Mouse (Mus musculus) left cerebral cortex, adult 2 months (tissue): ENCODE measurements at regions not wholly inside any gene's neighbourhood (a gene's known extent, or its start where the extent isn't known, plus 50 kb on each side); places are given as distances from the start of the nearest gene placed in this dataset.

Experiments used
- DNase-seq, 2 experiments: peaks; one replicate each; pipeline ENCODE4 v3.0.0; 2021 to 2022; ENCODE audit warnings: low spot score in 2 of 2, mixed read lengths in 1 of 2; ENCODE audit errors: extremely low spot score in 1 of 2
- H3K27ac ChIP-seq: fragments of 200-600 bp; 2 replicates; pipeline ENCODE4 v1.8.1; 2022
- H3K4me3 ChIP-seq: fragments of 200-600 bp; 2 replicates; pipeline ENCODE4 v1.8.1; 2022
- CTCF ChIP-seq: fragments of 200-600 bp; IDR thresholded peaks from 2 replicates; pipeline ENCODE4 v1.8.1; 2022; ENCODE audit warnings: antibody characterized with exemption, mild to moderate bottlenecking, moderate library complexity
- intact Hi-C: fragments of 180-260 bp; cut with DNase I; formaldehyde crosslinking; loops from one replicate; pipeline ENCODE4 v1.15.1; 2025

GRCm38 (mm10) chr17:45966736-45967135 lies 65.4 kb downstream of the Vegfa start:
- no peak for TF ChIP-seq CTCF
- Histone ChIP-seq H3K4me3 (no peak overlapping the region), H3K27ac (no peak overlapping the region)
- DNase-seq = no peak
- intact Hi-C loops = no loop called here

- H3K27ac ChIP-seq = no peak overlapping the region
- intact Hi-C loops = no loop called here
- DNase-seq = no peak
- H3K4me3 ChIP-seq = no peak overlapping the region
- TF ChIP-seq CTCF = no peak
Measured at GRCm38 (mm10) chr17:45964031-45964430, 68.1 kb downstream of the Vegfa start.

- intact Hi-C loops = no loop called here
- TF ChIP-seq CTCF = no peak
Measured at GRCm38 (mm10) chr17:45963332-45963731, 68.8 kb downstream of the Vegfa start.

GRCm38 (mm10) chr17:45961626-45962319 lies 70.4 kb downstream of the Vegfa start:
- Histone ChIP-seq H3K27ac (no peak overlapping the region), H3K4me3 (no peak overlapping the region)
- no peak for TF ChIP-seq CTCF
- no peak for DNase-seq
- intact Hi-C loops = no loop called here

More at GRCm38 (mm10) chr17:45963332-45963731, 68.8 kb downstream of the Vegfa start:
- no peak for DNase-seq
- H3K4me3 ChIP-seq = no peak overlapping the region
- no peak overlapping the region for H3K27ac ChIP-seq

- intact Hi-C loops = no loop called here
- DNase-seq = no peak
- H3K27ac ChIP-seq = no peak overlapping the region
- peak; percentile 28 for TF ChIP-seq CTCF
- H3K4me3 ChIP-seq = no peak overlapping the region
Measured at GRCm38 (mm10) chr17:45958094-45958881, 73.9 kb downstream of the Vegfa start.

- Histone ChIP-seq H3K27ac (no peak overlapping the region), H3K4me3 (no peak overlapping the region)
- no peak for TF ChIP-seq CTCF
- DNase-seq = no peak
- intact Hi-C loops = no loop called here
Measured at GRCm38 (mm10) chr17:45955481-45955880, 76.7 kb downstream of the Vegfa start.

- no peak for DNase-seq
- intact Hi-C loops = no loop called here
- TF ChIP-seq CTCF = no peak
- H3K27ac ChIP-seq = no peak overlapping the region
- H3K4me3 ChIP-seq = no peak overlapping the region
Measured at GRCm38 (mm10) chr17:45954824-45955223, 77.3 kb downstream of the Vegfa start.

- DNase-seq = no peak
- intact Hi-C loops = no loop called here
- no peak overlapping the region for H3K27ac ChIP-seq
Measured at GRCm38 (mm10) chr17:45953523-45953922, 78.6 kb downstream of the Vegfa start.

GRCm38 (mm10) chr17:45950533-45951164 lies 81.5 kb downstream of the Vegfa start:
- intact Hi-C loops = no loop called here
- DNase-seq = no peak
- H3K27ac ChIP-seq = no peak overlapping the region
- TF ChIP-seq CTCF = no peak
- no peak overlapping the region for H3K4me3 ChIP-seq

More at GRCm38 (mm10) chr17:45953523-45953922, 78.6 kb downstream of the Vegfa start:
- H3K4me3 ChIP-seq = no peak overlapping the region
- no peak for TF ChIP-seq CTCF

- TF ChIP-seq CTCF = no peak
- DNase-seq = no peak
- Histone ChIP-seq H3K27ac (no peak overlapping the region), H3K4me3 (no peak overlapping the region)
- intact Hi-C loops = no loop called here
Measured at GRCm38 (mm10) chr17:45949141-45949540, 83.0 kb downstream of the Vegfa start.

- intact Hi-C loops = no loop called here
- no peak for DNase-seq
- H3K4me3 ChIP-seq = no peak overlapping the region
- no peak overlapping the region for H3K27ac ChIP-seq
- no peak for TF ChIP-seq CTCF
Measured at GRCm38 (mm10) chr17:45948314-45948935, 83.7 kb downstream of the Vegfa start.

GRCm38 (mm10) chr17:45945005-45945404 lies 87.2 kb downstream of the Vegfa start:
- DNase-seq = no peak
- Histone ChIP-seq H3K27ac (no peak overlapping the region), H3K4me3 (no peak overlapping the region)
- no peak for TF ChIP-seq CTCF
- intact Hi-C loops = no loop called here
